Mouse (Mus musculus) testis, postnatal 10 days (tissue): ENCODE data around the gene Fra10ac1.

Experiments
- DNase-seq: peaks from one replicate; pipeline ENCODE4 v3.0.0; 2021; ENCODE audit warnings: low spot score

The Fra10ac1 gene

DNA sequence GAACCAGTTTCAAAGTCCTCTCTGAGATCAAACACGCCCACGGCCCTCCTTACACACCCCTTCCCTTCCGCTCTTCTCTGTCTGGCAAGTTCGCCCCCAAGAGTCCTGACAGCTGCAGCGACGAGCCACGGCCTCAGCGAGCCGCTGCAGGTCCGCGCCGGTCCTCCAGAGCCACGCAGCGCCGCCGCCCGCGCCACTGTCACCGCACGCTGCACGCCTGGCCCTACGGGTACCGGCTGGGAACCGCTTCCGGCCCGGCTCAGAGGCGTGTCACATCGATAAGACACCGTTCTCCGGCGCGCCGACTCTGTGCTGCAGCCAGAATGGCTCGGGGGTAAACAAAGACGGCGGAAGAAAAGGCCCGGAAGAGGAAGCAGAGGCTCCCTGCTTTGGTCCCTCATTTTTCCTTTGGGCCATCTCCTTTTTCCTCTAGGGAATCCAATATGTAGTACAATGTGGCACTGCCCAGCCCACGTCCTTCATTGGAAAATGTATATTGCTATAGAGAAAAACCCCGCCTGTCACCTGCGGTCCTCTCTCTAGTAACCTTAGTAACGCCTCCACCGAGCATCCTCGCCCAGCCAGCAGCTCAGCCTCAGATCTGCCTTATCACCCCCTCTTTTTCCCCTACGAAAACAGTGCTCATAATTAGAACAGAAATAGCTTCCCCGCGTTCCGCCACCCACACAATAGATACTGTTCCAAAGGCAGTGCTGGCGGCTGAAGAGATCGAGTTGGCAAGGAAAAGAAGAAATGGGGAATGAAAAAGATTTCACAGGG lies at the start of gene Fra10ac1:
Gene Fra10ac1, minus strand, starts transcription at position 252 of the 780 bp plus-strand sequence.
- peak; percentile 91 for DNase-seq

DNA sequence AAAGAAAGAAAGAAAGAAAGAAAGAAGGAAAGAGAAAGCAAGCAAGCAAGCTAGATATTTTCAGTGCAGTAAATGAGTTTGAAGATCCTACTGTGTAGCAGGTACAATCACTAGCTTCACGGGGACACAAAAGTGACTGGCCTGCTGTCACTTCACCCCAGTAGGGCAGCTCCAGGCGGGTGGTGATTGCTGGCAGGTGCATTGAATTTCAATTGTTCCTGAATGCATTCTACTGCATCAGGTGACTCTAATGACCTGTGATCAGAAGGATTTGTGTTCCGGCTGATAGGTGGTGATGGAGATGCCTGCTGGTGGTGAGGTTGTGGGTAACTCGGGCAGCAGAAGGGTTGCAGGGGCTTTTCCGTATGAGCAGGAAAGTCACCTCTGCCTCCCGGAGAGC lies 47.1 kb upstream of the Fra10ac1 start:
- DNase-seq, result no peak

DNA sequence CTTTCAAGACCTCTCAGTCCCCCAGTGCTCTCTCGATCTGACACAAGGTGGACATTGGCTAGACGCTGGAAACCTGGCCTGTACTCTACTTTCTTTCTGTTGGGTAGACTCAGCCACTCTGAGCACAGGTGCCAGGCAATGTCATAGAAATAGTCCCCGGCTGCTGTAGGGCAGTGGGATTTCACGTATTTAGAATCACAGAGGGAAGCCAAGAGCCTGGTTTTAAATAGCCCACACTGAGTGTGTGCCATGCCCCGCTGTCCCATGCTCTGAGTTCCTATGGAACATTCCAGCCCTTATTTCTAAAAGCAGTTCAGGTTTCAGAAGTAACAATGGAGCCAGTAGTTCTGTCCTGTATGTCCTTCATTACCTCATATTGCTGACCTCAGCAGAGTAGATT lies 43.5 kb upstream of the Fra10ac1 start:
- DNase-seq, result no peak

DNA sequence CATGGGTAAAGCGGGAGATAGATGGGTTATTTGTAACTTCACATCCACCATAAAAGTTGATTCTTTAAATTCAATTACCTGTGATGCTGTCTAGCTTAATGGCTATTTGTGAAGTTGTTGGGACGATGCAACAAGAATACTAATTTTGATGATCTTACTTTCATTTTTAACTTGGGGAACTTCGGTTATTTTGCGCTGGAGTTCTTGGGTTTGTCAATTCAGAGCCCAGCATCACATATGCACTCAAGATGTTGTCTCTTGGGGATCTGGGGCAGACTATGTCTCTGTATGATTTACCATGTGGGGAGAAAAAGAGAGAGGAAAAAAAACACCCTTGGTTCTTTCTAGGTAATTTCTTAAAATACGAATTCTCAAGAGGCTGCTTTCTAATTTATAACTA lies 41.8 kb upstream of the Fra10ac1 start:
- DNase-seq, result no peak

DNA sequence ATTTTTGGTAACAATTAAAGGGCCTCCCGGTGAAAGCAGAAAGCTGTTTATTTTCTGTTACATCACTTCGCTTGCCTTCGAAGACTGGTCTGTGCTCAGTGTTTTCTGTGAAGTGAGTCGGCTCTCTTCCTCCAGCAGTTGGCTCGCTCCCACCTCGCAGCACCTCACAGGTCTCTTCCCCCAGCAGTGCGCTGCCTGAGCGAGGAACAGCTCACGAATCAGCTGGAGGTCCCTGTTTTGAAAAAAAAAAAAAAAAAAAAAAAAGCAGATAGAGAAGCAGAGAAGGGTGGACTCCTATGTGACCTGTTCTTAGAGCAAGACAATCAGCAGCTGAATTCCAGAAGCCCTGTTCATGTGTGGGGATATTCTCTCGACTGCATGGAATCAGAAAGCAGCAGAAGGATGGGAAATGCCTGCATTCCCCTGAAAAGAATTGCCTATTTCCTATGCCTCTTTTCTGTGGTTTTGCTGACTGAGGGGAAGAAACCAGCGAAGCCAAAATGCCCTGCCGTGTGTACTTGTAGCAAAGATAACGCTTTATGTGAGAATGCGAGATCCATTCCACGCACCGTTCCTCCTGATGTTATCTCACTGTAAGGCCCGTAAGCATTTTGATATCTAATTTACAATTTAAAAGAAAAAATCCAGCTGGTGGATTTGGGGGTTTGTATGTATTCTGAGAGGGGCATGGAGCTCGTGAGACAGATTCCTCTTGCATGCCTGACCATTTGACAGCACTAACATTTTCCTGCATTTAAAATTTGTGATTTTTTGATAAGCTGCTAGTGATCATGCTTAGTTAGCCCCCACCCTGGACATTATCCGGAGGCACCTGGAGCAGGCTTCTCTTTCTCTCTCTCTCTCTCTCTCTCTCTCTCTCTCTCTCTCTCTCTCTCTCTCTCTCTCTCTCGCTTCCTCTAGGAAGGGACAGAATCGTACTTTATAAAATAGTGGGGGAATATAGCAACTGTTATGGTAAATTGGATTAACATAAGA lies 40.8 kb upstream of the Fra10ac1 start, which contains the start of gene Lgi1:
Gene Lgi1, plus strand, starts transcription at position 32 of the 996 bp plus-strand sequence.
- no peak for DNase-seq

DNA sequence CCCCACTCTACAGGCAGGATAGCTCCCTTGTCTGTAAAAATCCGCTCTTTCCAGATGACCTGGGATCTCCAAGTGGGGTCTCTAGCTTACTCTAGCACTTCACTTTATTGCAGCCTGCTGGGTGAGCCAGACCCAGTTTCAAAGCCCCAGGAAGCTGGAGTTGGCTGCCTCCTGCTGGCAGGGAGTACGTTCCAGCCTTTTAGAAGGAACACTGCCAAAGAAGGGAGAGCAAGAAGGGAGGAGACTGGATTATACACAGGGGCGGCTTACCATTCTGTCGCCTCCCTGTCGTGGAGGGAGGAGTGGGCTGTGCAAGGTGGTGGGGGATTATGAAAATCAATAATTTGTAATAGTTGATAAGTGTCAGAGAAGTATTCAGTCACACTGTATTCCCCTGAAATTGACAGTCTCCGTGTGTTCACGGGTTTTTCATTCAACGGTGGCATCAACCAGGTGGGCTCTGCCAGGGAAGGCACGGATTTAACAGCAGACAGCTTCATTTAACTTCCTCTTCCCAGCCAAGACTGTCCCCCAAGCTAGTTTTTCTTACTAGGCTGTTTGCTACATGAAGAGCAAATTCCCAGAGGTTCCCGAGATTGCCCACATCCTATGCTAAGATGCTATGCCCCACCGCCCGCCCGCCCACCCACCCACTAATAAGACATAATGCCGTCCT lies 40.0 kb upstream of the Fra10ac1 start:
- DNase-seq, result peak; percentile 50

DNA sequence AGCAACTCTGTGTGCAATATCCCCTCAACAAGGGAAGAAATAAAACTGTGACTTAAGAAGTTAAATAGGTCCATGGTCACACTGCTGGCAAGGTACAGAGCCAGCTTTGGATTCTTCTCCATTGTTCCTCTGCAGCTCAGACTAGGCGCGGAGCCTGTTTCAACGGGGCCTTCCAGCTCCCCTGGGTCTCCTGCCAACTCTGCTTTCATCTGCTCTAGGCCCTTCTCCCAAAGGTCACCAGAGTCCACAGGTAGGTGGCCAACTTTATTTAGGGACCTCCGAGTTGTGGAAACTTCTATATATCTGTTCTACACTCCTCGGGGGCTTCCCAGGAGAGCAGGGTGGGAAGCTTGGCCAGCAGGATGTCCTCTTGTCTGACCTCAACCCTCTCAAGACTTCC lies 37.4 kb upstream of the Fra10ac1 start:
- DNase-seq, result no peak

DNA sequence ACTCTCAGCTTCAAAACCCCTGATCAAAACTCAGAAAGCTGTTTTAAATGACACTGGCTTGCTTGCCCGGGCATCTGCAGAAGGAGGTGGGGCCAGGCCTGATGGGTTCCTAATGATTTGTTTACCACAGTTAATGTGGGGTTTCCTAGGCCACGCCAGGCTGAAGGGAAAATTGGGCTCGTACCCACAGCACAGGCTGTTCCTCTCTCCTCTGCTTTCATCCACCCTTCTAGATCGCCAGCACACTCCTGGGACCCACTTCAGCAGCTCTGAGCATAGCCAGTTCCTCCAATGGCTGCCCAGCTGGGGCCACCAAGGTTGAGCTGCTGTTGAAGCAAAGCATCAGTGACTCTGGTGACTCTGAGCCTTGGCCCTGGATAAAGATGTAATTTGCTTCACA lies 36.4 kb upstream of the Fra10ac1 start:
- DNase-seq, result no peak

DNA sequence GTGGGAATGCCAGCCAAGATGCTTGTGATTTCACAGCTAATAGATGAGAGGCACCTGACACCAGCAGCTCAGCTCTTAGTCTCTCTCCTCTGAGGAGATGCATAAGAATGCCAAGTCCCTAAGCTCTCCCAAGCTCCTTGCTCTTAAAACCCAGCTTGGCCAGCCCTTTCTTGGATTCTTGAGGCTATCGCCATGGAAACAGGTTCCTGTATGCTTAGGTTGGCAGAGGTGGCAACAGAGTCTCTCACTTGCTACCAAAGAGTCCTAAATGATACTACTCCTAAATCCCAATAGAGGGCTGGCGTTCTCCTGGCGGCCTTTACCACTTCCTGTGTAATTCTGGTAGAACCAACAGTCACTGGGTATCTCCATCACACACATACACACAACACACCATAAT lies 35.5 kb upstream of the Fra10ac1 start:
- no peak for DNase-seq

DNA sequence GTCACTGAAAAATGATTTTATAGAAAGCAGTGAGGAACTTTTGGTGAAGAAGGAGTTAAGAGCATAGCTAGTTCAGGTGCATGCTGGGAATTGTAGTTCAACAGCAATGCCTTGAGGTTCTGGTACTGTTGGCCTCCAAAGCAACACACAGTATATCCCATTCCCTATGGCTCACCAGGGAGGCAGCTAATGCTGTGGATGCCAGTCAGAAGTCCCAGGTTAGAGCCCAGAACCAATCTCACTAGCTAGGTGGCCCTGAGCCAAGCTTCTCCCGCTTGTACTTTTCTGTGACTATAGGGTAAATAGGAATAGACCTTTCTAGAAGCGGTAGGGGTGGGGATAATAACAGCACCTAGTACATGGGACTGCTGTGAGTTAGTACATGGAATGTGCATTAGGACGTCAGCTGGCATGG lies 34.7 kb upstream of the Fra10ac1 start:
- DNase-seq, result peak; percentile 46

DNA sequence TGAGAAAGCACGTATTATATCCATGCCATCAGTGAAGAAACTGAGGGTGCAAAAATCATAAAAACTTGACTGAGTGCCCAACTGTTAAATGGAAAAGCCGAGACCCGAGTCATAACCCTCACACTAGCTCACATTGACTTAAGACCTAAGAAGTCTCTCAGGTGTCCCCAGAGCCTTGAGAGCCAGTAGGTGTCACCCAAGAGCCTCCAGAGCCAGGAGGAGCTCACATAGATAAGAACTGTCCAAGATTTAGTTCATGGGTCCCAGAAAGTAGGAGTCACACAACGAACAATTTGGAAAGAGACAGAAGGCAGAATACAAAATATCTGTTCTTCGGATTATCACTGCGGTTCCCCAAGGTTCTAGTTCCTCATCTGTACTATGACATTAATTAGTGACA lies 29.8 kb upstream of the Fra10ac1 start:
- peak; percentile 54 for DNase-seq

DNA sequence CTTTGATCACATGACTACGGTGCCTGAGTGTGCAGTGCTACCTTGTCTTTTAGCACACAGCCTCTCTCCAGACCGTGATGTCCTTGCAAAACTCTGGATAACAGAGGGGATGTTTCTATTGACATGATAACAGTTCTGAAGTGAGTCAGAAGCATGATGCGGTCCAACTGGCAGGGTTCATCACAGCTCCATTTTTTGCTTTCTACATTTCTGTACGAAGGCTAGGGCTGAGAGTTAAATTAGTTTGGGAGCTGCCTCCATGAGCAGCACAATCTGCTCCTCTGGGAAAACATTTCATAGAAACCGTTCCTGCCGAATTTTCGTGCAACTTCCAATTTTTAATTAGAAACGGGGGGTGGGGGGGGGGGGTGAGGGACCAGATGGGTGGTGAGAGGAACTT lies 25.7 kb upstream of the Fra10ac1 start:
- DNase-seq, result no peak

DNA sequence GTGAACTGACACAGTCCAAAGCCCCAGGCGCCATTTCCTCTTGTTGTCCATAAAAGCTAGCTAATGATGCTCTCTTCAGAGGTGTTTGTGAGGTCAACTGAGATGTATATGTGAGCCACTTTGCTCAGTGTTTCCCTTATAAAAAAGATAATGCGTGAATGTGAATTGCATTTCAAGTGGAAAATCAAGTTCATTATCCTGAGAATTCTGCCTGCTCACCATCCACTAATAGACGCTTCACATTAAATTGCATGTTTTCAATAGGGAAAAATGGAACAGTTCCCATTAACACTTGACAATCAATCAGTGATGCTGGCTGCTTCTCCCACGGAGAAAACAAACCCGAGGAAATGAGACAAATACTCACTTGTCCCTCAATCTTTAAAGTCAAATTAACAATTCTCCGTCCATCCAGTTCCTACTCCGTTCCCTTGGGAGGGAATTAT lies 22.2 kb upstream of the Fra10ac1 start:
- DNase-seq, result no peak

DNA sequence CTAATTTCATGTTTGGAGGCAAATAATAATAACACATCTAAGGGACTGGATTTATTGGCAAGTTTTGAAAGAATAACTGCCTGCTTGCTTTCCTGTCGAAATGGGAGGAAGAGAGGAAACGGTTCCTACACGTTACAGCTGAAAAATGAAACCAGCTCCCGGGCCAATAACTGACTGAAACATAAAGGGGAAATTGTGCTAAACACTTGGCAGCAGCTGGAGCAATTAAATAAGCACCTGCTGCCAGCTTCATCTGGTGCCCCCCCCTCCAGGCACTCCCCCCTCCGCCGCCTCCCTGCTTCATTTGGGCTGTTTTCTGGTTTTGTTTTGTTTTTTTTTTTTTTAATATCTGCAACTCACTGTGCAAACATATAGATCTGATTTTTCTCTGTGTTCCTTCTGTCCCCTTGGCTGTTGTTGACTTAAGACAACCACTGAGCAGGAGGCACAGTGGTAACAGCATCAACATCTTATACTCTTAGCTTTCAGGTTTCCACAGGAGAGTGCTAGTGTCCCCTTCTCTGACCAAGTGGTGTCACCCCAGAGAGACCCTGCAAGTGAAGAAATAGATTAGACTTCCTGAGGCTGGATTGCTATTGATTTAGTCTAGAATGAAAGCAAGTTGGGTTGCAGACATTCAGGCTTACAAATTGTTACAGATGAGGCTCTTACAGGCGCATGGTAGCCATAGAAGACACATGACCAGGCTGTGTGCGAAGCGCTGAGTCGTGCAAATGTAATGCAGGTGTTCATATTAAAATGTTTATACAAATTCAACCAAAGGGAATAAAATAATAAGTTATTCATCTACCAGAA lies 21.6 kb upstream of the Fra10ac1 start:
- no peak for DNase-seq

DNA sequence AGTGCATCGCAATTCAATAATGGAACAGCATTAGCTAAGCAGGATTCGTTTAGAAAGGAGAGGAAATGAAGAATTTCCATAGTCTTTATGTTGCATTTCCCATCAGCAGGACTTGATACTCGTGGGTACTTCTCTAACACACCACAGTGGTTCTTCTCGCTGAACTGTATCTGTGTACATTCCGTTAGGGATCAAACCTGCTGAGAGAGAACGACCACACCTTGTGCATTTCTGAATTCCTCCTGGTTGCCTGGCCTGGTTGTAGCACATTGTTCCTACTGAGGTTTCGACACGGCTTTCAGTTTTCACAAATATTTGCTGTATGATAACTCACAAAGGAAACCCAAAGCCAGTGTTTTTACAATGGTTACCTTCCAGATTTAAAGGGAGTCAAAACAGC lies 20.8 kb upstream of the Fra10ac1 start:
- no peak for DNase-seq

DNA sequence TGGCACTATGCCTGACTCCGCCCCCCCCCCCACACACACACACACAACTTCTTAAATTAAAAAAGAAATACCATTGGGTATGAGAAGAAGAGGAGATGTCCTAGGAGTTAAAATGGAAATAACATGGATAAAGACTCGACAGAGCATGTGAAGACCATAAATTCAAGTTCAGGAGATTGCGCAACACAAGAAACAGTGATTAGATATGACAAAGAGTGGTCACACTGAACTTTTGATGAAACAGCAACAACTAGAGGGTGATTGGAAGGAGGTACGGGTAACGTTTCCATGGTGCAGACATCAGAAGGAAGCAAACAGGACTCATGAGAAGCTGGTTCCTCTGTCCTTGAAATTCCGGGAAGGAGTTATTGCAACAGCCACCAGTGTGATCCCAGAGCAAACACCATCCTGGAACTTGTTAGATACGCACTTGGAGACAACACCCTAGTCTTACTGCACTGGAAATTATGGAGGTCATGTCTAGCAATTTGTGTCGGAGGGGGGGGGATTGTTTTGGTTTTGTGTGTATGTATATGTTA lies 18.4 kb upstream of the Fra10ac1 start:
- DNase-seq, result no peak

DNA sequence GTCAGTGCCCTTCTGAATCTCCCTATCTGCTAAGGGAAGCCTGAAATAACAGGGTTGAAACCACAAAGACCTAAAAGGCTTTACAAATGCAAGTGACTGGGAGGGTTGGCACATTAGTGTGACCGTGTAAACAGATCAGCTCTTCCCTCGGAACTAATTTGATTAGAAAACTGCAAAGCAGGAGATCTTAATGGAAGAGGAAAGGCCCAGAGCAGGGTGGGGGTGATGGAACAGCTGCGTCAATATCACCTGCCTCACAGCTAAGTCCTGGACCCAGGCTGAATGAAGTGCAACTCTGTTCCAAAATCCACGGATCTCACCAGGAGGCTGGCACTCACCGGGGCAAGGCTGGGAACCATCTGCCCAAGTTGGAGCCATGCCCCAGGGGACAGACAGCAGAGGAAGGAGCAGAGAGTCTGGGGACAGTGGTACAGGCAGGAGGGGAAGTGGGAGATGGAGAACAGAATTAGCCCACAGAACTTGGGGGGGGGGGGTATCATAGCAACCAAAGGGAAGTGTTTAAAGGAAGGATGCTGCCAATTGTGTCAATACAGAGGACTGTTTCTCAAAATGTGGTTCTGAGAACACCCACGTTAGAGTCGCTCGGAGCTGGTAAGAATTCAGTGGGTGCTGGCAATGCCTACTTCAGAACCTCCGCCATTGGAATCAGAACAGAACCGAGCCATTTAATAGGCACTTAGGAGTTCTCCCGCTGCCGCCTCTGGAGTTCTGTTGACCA lies 14.4 kb upstream of the Fra10ac1 start:
- DNase-seq, result no peak

DNA sequence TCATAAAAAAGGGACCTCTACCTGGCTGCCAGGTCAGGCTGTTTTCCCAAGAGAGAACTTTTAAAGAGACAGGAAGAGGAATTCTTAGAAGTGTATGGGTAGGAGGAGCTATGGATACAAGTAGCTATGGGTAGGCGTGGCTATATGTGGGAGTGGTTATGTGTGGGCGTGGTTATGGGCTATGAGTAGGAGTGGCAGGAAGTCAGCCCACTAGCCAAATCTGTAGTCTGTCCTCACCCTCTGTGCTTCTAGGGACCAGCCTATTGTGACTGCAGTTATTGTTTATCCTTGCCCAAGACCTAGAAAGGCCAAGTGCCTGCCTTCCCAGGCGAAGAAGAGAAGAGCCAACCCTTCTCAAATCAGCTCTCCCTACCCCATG lies 13.9 kb upstream of the Fra10ac1 start:
- DNase-seq, result no peak

DNA sequence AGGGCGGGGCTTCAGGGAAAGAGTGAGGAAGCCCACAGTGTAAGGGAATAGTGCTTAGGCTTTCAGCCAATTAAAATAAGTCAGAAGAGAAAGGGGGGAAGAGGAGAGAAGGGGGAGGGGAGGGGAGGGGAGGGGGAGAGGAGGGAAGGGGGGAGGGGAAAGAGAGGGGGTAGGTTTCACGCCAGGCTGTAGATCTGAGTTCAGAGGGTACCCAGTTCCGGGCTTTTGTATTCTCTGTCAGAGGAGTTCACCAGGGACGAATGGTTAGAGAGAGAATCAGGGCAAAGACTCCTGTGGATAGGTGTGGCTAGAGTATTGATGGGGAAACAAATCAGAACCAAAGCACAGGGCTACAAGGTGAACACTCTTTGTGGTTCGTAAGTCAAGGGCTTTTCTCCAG lies 12.6 kb upstream of the Fra10ac1 start:
- DNase-seq, result no peak

DNA sequence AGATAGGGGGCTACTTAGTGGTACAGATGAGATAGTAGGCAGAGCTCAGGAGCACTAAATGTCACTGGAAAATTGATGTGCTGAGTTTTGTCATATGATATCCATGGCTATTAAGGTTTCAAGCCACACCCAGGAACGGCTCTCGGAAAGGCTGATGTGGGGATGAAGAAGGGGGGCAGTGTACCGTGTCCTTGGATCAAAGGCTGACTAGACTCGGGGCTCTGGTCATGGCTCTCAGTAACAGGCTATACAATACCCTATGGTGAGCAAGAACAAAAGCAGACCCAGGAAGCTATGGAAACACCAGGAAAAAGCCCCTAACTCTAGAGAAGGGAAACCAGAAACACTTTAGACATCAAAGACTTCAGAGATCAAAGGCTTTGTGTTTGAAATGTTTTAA lies 8.6 kb upstream of the Fra10ac1 start:
- no peak for DNase-seq

DNA sequence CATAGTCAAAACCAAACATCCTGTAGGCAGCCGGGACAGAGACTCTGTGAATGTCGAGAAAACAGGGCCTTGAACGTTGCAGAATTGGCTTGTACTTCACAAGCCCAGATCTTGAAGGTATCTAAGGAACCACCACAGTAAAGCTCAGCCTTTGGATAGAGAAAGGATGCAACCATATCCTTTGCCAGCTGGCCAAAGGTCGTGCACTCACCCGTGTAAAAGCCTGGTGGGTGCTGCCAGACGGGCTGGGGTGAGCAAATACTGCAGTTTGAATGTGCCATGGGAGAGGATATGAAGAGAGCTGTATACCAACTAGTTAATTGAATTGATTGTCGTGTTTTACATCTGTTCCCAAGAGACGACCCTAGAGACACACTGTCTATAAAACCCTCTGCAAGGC lies 8.1 kb upstream of the Fra10ac1 start:
- DNase-seq, result no peak
